Mouse (Mus musculus) forebrain, embryonic 16.5 days (tissue): ENCODE measurements at regions not wholly inside any gene's neighbourhood (a gene's known extent, or its start where the extent isn't known, plus 50 kb on each side); places are given as distances from the start of the nearest gene placed in this dataset.
"Not testable (repeated sequence)": the region's sequence is repeated elsewhere in the genome, so short reads cannot be mapped to it uniquely, and the experiment has no call there.

ENCODE experiments used
- ATAC-seq: fragments of 200-750 bp; cut with Nextera tagmentation; 2 replicates; pipeline ENCODE4 v1.8.0; 2017; ENCODE audit warnings: mild to moderate bottlenecking, moderate library complexity
- H3K27ac ChIP-seq: fragments of 300-500 bp; sonication (generic); 2 replicates; pipeline ENCODE4 v1.5.1; 2014; ENCODE audit warnings: low read length, control low read depth
- H3K27me3 ChIP-seq: fragments of 300-500 bp; sonication (generic); replicated peaks from 2 replicates; pipeline ENCODE4 v1.6.1; 2014; ENCODE audit warnings: low read length; ENCODE audit not compliant: control insufficient read depth, insufficient read depth
- H3K36me3 ChIP-seq: fragments of 300-500 bp; sonication (generic); 2 replicates; pipeline ENCODE4 v1.6.1; 2014; ENCODE audit not compliant: control insufficient read depth, insufficient read depth
- H3K4me1 ChIP-seq: fragments of 300-500 bp; sonication (generic); replicated peaks from 2 replicates; pipeline ENCODE4 v1.6.1; 2014; ENCODE audit warnings: low read length; ENCODE audit not compliant: control insufficient read depth, insufficient read depth
- H3K4me2 ChIP-seq: fragments of 300-500 bp; sonication (generic); 2 replicates; pipeline ENCODE4 v1.6.1; 2014; ENCODE audit warnings: mild to moderate bottlenecking, low read length, control low read depth
- H3K4me3 ChIP-seq: fragments of 300-500 bp; sonication (generic); replicated peaks from 2 replicates; pipeline ENCODE4 v1.5.1; 2014; ENCODE audit warnings: mild to moderate bottlenecking, low read length, control low read depth
- H3K9ac ChIP-seq: fragments of 300-500 bp; sonication (generic); replicated peaks from 2 replicates; pipeline ENCODE4 v1.6.1; 2014; ENCODE audit warnings: low read depth, low read length, control low read depth
- H3K9me3 ChIP-seq: fragments of 300-500 bp; sonication (generic); 2 replicates; pipeline ENCODE4 v1.6.1; 2016; ENCODE audit warnings: low read length; ENCODE audit not compliant: control insufficient read depth
- WGBS: fragments of 180-500 bp; shearing (Covaris S2); extraction: QIAGEN DNeasy Blood & Tissue Kit; methylation state at CpG from one replicate; pipeline ENCODE4 v1.1.7; 2014; 5-methylcytosine and 5-hydroxymethylcytosine counted together

DNA sequence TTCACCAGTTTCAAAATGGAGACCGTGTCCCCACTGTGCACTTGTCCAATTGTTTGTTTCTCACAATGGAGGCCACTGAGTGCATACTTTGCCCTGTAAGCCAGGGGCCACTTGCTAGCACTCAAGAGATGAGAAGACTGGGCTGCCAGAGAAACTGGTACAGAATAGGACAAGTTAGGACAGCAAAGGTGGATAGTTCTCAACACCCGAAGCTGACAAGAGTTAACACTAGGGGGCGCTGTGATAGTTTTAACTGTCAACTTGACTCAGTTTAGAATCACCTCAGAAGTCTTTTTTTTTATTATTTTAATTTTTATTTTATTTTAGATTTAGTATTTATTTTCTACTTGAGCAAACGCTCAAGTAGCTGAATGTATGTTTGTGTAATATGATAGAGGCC, 188.2 kb upstream of the Asap2 start:
- not testable (repeated sequence) for H3K9ac ChIP-seq, H3K9me3 ChIP-seq, H3K36me3 ChIP-seq, H3K4me3 ChIP-seq, H3K4me2 ChIP-seq, ATAC-seq, H3K27me3 ChIP-seq, H3K4me1 ChIP-seq, H3K27ac ChIP-seq
- 72% methylated on average over 4 of the region's 4 CpGs for WGBS

DNA sequence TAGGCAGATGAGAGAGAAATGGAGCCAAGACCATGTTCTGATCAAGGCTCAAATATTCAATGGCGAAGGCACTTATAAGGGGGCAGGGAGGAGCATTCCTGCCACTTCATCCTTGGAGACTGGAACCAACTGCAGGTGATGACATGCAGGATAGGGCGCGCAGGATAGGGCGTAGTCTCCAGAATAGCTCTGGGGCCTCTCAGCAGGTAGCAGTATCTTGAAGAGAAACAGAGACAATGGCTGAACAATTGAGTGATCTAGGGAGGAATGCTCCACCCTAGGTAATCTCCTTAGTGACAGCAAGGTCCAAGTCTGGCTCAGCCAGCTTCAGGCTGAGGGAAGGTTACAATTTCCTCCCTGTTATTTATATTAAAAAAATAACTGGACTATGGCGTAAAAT, 184.8 kb upstream of the Asap2 start:
- not testable (repeated sequence) for ATAC-seq, H3K9me3 ChIP-seq, H3K9ac ChIP-seq, H3K27ac ChIP-seq, H3K4me3 ChIP-seq, H3K36me3 ChIP-seq, H3K4me1 ChIP-seq, H3K4me2 ChIP-seq, H3K27me3 ChIP-seq
- WGBS = 97% methylated on average over 4 of the region's 5 CpGs

GRCm38 (mm10) chr12:20806681-20807080, 183.6 kb upstream of the Asap2 start:
- no peaks in the 10 kb centered on the region for H3K36me3 ChIP-seq
- WGBS = 100% methylated on average over 2 of the region's 2 CpGs
- H3K27ac ChIP-seq = no peak overlapping the region

GRCm38 (mm10) chr12:20813836-20814235, 176.4 kb upstream of the Asap2 start:
- not testable (repeated sequence) for H3K4me2 ChIP-seq, H3K27me3 ChIP-seq, H3K9ac ChIP-seq, H3K36me3 ChIP-seq, H3K4me1 ChIP-seq, H3K27ac ChIP-seq, ATAC-seq, H3K4me3 ChIP-seq
- peaks cover 17% of the 10 kb centered on the region for H3K9me3 ChIP-seq
- 78% methylated on average over 6 of the region's 6 CpGs for WGBS

More at GRCm38 (mm10) chr12:20806681-20807080, 183.6 kb upstream of the Asap2 start:
- Histone ChIP-seq H3K4me2 (no peak overlapping the region), H3K4me1 (no peaks in the 10 kb centered on the region), H3K9me3 (peaks cover 8% of the 10 kb centered on the region), H3K9ac (no peak overlapping the region), H3K4me3 (no peak overlapping the region), H3K27me3 (no peaks in the 10 kb centered on the region)
- no peak for ATAC-seq

DNA sequence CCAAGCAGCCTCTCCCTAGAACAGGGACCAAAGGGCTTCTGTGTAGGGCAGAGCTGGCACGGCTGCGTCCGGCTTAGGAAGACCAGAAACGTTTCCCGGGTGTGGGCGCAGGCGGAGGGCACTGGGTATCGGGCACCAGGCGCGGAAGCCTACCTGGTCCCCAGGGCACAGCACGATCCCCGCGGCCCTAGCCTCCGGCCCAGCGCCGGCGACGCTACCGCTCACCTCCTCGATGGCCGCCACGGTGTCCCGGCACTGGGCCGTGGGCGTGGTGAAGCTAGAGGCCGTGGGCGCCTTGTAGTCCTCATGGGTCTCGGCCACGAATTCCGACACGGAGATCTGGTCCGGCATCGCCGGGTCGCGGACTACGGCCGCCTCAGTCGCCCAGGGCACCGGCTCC, 175.1 kb upstream of the Asap2 start:
- not testable (repeated sequence) for H3K27me3 ChIP-seq, H3K4me1 ChIP-seq, H3K27ac ChIP-seq, H3K4me2 ChIP-seq, ATAC-seq, H3K36me3 ChIP-seq, H3K9ac ChIP-seq
- H3K9me3 ChIP-seq = peaks cover 17% of the 10 kb centered on the region
- H3K4me3 ChIP-seq = peak overlapping the region; percentile 15
- 37% methylated on average over 40 of the region's 40 CpGs for WGBS

GRCm38 (mm10) chr12:20815599-20815998, 174.7 kb upstream of the Asap2 start:
- ATAC-seq = peak; percentile 26; the same call in 1 of the 2 replicates
- peaks cover 17% of the 10 kb centered on the region for H3K9me3 ChIP-seq
- no peaks in the 10 kb centered on the region for H3K27me3 ChIP-seq
- H3K36me3 ChIP-seq = no peaks in the 10 kb centered on the region
- H3K4me2 ChIP-seq = no peak overlapping the region
- no peaks in the 10 kb centered on the region for H3K4me1 ChIP-seq
- H3K4me3 ChIP-seq = peak overlapping the region; percentile 15
- no peak overlapping the region for H3K27ac ChIP-seq
- WGBS = 24% methylated on average over 27 of the region's 38 CpGs
- no peak overlapping the region for H3K9ac ChIP-seq

DNA sequence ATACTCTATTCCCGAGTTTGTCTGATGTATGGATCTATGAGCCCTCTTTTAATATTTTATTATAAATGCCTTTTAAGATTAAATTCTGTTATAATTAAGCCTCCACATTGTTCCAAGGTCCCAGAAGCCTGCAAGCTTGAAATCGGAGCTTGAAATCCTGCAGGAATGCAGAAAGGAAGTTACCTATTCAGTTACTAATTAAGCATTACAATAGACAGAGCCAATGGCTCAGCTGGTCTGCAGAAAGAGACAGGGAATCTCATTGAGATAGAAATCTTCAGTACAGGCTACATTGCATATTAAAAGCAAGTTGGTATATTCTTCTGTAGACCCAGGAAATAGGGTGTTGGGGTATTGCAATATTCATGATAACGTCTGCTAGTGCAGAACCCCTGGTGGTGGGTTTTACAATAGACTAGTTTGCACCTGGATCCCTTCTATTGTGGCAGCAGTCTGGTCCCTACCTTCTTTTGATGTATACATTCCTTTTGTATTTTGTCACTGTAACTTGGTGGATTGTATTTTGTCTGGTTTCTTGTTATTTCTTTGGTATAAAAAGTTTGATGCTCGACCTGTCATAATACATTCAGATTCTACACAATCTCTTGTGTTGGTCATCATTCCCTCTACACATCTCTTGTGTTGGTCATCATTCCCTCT, 146.5 kb upstream of the Asap2 start:
- not testable (repeated sequence) for H3K27me3 ChIP-seq, ATAC-seq, H3K36me3 ChIP-seq, H3K9ac ChIP-seq, H3K4me1 ChIP-seq, H3K9me3 ChIP-seq, H3K27ac ChIP-seq, H3K4me2 ChIP-seq, H3K4me3 ChIP-seq
- WGBS = 69% methylated on average over 4 of the region's 4 CpGs

GRCm38 (mm10) chr12:20844873-20845272, 145.4 kb upstream of the Asap2 start:
- Histone ChIP-seq H3K4me3 (peak overlapping the region; percentile 15), H3K9ac (peak overlapping the region; percentile 9; the same call in 1 of the 2 replicates)
- H3K36me3 ChIP-seq, H3K4me2 ChIP-seq, H3K27me3 ChIP-seq, H3K27ac ChIP-seq, H3K9me3 ChIP-seq, H3K4me1 ChIP-seq: not testable (repeated sequence)
- ATAC-seq = peak; percentile 57; the same call in 1 of the 2 replicates
- 51% methylated on average over 7 of the region's 7 CpGs for WGBS

GRCm38 (mm10) chr12:20845297-20845696, 145.0 kb upstream of the Asap2 start:
- 53% methylated on average over 17 of the region's 17 CpGs for WGBS
- H3K9me3 ChIP-seq = peaks cover 12% of the 10 kb centered on the region; the same call in 1 of the 2 replicates

DNA sequence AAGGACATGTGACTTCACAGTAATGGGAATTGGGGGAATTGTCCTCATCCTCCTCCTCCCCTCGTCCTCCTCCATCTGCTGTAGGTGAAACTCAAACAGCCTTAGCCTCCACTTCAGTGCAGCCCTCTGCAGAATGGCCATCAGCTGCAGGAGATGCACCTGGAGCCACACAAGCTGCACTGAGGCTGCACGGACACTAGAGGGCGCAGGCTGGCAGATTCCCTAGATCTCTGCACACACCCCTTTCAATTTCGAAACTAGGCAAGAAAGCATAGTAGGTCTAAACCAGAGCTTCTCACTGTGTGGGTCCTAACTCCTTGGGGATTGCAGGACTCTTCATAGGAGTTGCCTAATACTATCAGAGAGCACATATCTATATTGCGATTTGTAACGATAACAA, 106.2 kb upstream of the Asap2 start:
- WGBS = 78% methylated on average over 6 of the region's 6 CpGs
- H3K9ac ChIP-seq, H3K4me1 ChIP-seq, H3K4me2 ChIP-seq, H3K4me3 ChIP-seq, ATAC-seq, H3K27me3 ChIP-seq, H3K36me3 ChIP-seq, H3K27ac ChIP-seq: not testable (repeated sequence)
- H3K9me3 ChIP-seq = peaks cover 11% of the 10 kb centered on the region

More at GRCm38 (mm10) chr12:20845297-20845696, 145.0 kb upstream of the Asap2 start:
- Histone ChIP-seq H3K36me3 (no peaks in the 10 kb centered on the region), H3K27me3 (no peaks in the 10 kb centered on the region), H3K4me2 (no peak overlapping the region), H3K4me1 (no peaks in the 10 kb centered on the region), H3K4me3 (peak overlapping the region; percentile 15), H3K27ac (no peak overlapping the region), H3K9ac (peak overlapping the region; percentile 9; the same call in 1 of the 2 replicates)
- no peak for ATAC-seq
